Mouse (Mus musculus): Measurements from ENCODE around the gene Kat14. TPM values are rescaled to one million over a fixed set of nuclear protein-coding genes. Genes with fewer than 3 reads are reported as not detected.

Gene Kat14
- total RNA-seq (2023) = 10 to 100 TPM; 18.5 to 18.7 TPM

DNA sequence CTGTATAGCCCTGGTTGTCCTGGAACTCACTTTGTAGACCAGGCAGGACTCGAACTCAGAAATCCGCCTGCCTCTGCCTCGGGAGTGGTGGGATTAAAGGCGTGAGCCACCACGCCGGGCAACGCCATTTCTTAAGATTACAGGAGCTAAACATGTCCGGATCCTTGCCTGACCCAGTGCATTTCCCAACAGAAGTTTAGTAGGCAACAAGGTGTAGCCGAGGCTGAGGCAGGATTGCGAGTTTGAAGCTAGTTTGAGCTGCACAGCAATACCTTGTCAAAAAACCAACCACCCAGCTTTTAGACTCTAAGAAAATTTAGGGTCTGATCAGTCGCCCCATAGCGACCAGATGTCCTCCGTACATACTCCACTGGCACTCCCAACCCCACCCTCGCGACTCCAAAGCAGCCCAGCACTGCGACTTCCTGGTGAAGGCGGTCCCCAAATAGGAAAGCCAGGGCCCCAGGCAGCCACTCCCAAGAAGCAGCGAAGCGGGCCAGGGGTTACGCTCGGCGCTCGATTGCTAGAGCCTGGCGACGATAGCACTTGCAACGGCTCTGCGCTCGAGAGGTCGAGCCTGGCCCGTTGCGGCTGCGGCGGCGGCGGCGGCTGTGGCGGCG is at the start of gene Kat14, which contains the start of gene Pet117:
Gene Kat14 (plus strand): TSS at position 584 of the 620 bp plus-strand sequence.
Gene Pet117 (plus strand): TSS at position 597 of the 620 bp plus-strand sequence.

GRCm38 (mm10) chr2:144331401-144332302 is 37.1 kb upstream of the Kat14 start, which contains the start of gene Ovol2:
TSS of gene Ovol2 (minus strand) at chr2:144332146.

Other genes starting within 250 kb of the Kat14 start
- gene Mgme1, start 98.3 kb upstream of the Kat14 start, total RNA-seq (2023) = 1 to 10 TPM; 4.8 to 5.6 TPM
- gene Snx5, start 98.1 kb upstream of the Kat14 start, total RNA-seq (2023) = 100 to 1,000 TPM in 1 of 2 experiments, 10 to 100 TPM in 1; 96.9 to 107 TPM
- gene Ovol2, start 36.8 kb upstream of the Kat14 start, total RNA-seq (2023) = not detected
- 1 to 10 TPM; 3.7 to 4.5 TPM for gene Pet117, start within 50 bp of the Kat14 start, total RNA-seq (2023)
- gene Dzank1, start 158.4 kb downstream of the Kat14 start, total RNA-seq (2023) = under 1 TPM in 1 of 2 experiments, not detected in 1; 0.59 TPM
- gene Polr3f, start 158.7 kb downstream of the Kat14 start, total RNA-seq (2023) = 10 to 100 TPM; 13.9 to 14.1 TPM
- gene Rbbp9, start 181.9 kb downstream of the Kat14 start, total RNA-seq (2023) = 1 to 10 TPM; 2.8 to 2.9 TPM
- gene Sec23b, start 187.2 kb downstream of the Kat14 start, total RNA-seq (2023) = 10 to 100 TPM; 41.2 to 43.7 TPM
- 1 to 10 TPM; 5.1 TPM for gene Smim26, start 225.1 kb downstream of the Kat14 start, total RNA-seq (2023)
- 10 to 100 TPM in 1 of 2 experiments, 1 to 10 TPM in 1; 8.3 to 10.3 TPM for gene Dtd1, start 230.9 kb downstream of the Kat14 start, total RNA-seq (2023)